Mouse (Mus musculus): ENCODE measurements around the gene Igll1.

Igll1 gene

DNA sequence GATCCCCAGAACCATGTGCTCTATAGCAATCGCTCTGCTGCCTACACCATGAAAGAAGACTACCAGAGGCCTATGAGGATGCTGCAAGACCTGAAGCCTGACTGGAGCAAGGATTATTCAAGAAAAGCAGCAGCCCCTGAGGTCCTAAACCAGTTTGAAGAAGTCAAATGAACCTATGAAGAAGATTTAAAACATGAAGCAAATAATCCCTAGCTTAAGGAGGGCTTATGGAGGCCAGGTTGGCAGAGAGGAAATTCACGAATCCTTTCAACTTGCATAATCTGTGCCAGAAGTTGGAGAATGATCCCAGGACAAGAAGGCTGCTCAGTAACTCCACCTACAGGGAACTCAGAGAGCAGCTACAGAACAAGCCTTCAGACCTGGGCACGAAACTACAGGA, 11.4 kb downstream of the Igll1 start:
- DNase-seq (ENCODE audit: low spot score), result no peak

DNA sequence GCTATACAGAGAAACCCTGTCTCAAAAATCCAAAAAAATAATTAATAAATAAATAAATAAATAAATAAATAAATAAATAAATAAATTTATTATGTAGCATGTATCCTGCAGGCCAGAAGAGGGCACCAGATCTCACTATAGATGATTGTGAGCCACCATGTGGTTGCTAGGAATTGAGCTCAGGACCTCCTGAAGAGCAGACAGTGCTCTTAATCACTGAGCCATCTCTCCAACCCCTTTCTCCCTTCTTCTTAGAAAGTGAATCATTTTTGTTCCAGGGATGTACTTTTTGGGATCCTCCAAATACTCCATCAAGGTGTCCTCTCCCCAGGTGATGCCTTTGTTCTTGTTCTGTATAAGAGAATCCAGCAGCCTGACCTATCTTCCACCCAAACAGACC, 14.6 kb downstream of the Igll1 start:
- no peak for DNase-seq (ENCODE audit: low spot score)

DNA sequence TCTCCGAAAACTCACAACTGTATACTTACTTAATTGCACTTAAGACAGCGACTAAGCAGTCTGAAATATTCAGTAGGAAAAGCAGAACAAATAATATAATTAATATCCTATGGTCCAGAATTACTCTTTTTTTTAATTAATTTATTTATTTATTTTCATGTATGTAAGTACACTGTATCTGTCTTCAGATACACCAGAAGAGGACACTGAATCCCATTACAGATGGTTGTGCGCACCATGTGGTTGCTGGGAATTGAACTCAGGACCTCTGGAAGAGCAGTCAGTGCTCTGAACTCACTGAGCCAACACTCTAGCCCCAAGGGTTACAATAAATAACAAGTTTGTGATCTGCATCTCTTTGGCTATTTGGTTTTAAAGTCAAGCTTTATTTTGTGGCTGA, 34.1 kb downstream of the Igll1 start:
- DNase-seq (ENCODE audit: low spot score), result no peak

DNA sequence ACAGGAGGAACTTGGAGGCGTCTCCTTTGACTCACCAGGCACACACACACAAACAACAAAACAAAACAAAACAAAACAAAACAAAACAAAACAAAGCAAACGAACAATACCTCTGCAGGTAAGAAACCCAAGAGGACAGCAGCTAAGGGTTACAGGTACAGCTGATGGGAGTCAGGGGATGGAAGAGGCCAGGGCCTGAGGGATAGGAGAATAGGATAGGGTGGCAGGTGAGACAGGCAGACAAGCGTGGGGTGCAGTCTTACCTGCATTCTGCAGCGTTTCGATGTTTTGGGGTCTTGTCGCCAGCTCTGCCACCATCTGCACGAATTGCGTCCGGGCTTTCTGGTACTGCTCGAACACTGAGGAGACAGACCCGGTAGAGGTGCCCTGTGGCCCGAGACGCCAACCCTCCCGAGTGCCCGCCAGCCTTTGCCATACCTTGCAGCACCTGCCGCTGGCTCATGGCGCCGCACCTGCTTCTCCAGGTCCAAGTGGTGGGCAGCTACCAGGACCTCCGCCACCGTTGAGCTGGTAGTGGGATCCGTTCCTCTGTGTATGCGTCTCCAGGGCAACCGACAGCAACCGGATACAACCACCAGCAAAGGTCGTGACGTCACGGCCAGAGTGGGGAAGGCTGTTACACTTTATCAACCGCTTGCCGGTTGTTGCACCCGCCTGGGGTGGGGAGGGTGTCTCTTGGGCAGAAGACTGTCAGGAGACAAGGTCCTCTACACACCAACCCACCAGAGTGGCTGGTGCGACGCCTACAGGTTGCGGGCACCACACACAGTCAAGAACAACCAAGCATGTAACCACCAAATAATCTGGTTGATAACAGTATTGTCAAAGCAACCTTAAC, 34.8 kb downstream of the Igll1 start, which contains the start of gene Spag6l:
Gene Spag6l (minus strand): TSS at position 700 of the 859 bp plus-strand sequence.
- peak; percentile 88 for DNase-seq (ENCODE audit: low spot score)

DNA sequence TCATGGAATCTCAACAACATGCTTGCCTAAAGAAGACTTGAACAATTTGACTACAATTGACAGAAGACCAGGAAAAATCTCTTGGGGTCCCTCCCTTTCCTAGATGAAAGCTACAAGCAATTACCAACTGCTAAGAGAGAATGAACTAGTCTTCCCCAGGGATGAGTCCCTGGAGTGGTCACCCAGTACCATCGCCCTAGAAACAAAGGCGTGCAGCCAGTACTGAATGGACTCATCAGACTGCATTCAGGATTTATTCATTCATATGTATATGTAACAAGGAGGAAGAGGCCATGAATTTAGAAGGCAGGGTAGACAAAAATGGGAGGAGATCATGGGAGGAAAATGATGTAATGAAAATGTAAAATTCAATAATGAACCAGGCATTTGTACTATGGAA, 37.6 kb downstream of the Igll1 start:
- no peak for DNase-seq (ENCODE audit: low spot score)

DNA sequence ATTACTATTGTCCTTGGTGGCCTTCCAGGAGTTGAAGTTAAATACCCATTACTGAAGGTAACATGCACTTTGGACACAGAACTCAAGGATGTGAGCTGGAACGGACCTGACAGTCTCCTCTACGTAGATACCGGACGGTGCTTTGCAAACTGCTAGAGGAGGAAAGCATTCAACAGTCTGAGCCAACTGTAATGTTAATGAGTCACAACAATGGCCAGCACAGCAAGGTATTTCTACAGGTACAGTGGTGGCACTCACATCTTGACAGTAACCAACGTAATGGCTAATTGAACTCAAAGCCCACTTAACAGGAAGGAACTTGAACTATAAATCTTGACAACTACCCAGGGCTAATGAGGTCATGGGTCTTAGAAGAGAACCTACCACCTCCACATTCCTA, 38.3 kb downstream of the Igll1 start:
- DNase-seq (ENCODE audit: low spot score), result no peak

All from T-cell, adult 2 months (primary cell).